Mouse (Mus musculus) C2C12 (cell line): ENCODE data around the gene Safb. TPM values are rescaled to one million over a fixed set of nuclear protein-coding genes. Genes with fewer than 3 reads are reported as not detected.

ENCODE experiments used
- H3K27me3 ChIP-seq: one replicate; pipeline ENCODE4 v1.6.1; 2011; ENCODE audit not compliant: control insufficient read depth, insufficient read depth, insufficient read length
- H3K36me3 ChIP-seq: one replicate; pipeline ENCODE4 v1.6.1; 2011; ENCODE audit not compliant: control insufficient read depth, insufficient read depth
- H3K4me3 ChIP-seq: one replicate; pipeline ENCODE4 v1.5.1; 2011; ENCODE audit warnings: mild to moderate bottlenecking, control low read depth; ENCODE audit not compliant: poor library complexity, insufficient read depth, severe bottlenecking
- H3K79me2 ChIP-seq: one replicate; pipeline ENCODE4 v1.6.1; 2011; ENCODE audit not compliant: control insufficient read depth, insufficient read depth
- H3K79me3 ChIP-seq: one replicate; pipeline ENCODE4 v1.6.1; 2011; ENCODE audit warnings: low read depth, control low read depth
- H3ac ChIP-seq: one replicate; pipeline ENCODE3; 2011; ENCODE audit warnings: low read depth; ENCODE audit not compliant: control insufficient read depth, insufficient read length
- CEBPB ChIP-seq: IDR thresholded peaks from one replicate; pipeline ENCODE4 v1.6.1; 2011; ENCODE audit warnings: low read depth, mild to moderate bottlenecking, control low read depth, moderate library complexity
- CTCF ChIP-seq: IDR thresholded peaks from one replicate; pipeline ENCODE4 v1.5.1; 2011; ENCODE audit not compliant: control insufficient read depth, insufficient read depth, insufficient read length
- FOSL1 ChIP-seq: IDR thresholded peaks from one replicate; pipeline ENCODE4 v1.8.0; 2011; ENCODE audit warnings: mild to moderate bottlenecking, low read length; ENCODE audit not compliant: poor library complexity, insufficient read depth, severe bottlenecking
- MAX ChIP-seq: IDR thresholded peaks from one replicate; pipeline ENCODE4 v1.6.1; 2011; ENCODE audit warnings: mild to moderate bottlenecking, control low read depth
- MYOD1 ChIP-seq: IDR thresholded peaks from one replicate; pipeline ENCODE4 v1.6.1; 2011; ENCODE audit warnings: low read depth; ENCODE audit not compliant: control insufficient read depth, insufficient read length
- MYOG ChIP-seq: IDR thresholded peaks from one replicate; pipeline ENCODE4 v1.6.1; 2011; ENCODE audit not compliant: control insufficient read depth, insufficient read length; ENCODE audit errors: extremely low read depth
- USF1 ChIP-seq: IDR thresholded peaks from one replicate; pipeline ENCODE4 v1.6.1; 2011; ENCODE audit warnings: low read depth, mild to moderate bottlenecking, control low read depth, moderate library complexity
- polyA plus RNA-seq: library from polyadenylated mRNA; unstranded; fragments of >200 nt; fragmentation: generic; extraction: Trizol; gene quantifications from one replicate; pipeline ENCODE4 v1.2.1, GENCODE M21; 2012; ENCODE audit warnings: missing spikeins

Gene Safb
- polyA plus RNA-seq, 1 experiment, result 69.7 TPM

GRCm38 (mm10) chr17:56542736-56543135 lies 41.9 kb upstream of the Safb start:
- Histone ChIP-seq H3K4me3 (no peak overlapping the region), H3ac (no peak overlapping the region), H3K36me3 (no peaks in the 10 kb centered on the region), H3K27me3 (peaks cover 3% of the 10 kb centered on the region), H3K79me2 (no peaks in the 10 kb centered on the region), H3K79me3 (no peaks in the 10 kb centered on the region)
- no peak for TF ChIP-seq FOSL1
- TF ChIP-seq MYOG, result no peak
- no peak for TF ChIP-seq CTCF
- TF ChIP-seq USF1, result no peak

DNA sequence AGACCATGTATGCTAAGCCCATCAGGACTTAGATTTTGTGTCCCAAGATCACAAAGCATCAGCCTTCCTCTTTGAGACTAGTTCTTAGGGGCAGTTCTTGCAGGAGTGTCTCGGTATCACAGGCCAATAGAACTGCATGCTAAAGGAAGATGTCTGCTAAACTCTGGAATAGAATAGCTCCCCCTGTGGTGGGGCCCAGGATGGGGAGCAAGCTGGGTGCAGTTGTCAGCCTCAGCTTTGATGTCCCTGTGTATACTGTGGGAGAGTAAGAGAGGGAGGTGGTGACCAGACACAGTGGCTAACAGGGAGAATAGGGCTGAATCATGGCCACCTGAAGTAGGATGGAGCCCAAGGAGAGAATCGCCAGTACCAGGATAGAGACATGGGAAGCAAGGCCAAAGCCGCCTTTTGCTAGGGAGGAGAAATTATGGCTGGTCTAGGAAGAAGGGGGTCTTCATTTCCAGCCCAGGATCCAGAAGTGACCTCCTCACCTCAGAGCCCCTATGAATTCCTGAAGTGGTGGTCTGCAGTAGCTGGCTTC lies 40.9 kb upstream of the Safb start:
- Histone ChIP-seq H3K79me2 (no peaks in the 10 kb centered on the region), H3K4me3 (no peak overlapping the region), H3K36me3 (no peaks in the 10 kb centered on the region), H3K27me3 (no peaks in the 10 kb centered on the region), H3K79me3 (no peaks in the 10 kb centered on the region), H3ac (no peak overlapping the region)
- TF ChIP-seq MYOD1 (no peak), MAX (no peak)

- TF ChIP-seq USF1 (no peak), MYOG (no peak), FOSL1 (no peak), MAX (no peak), MYOD1 (no peak), CTCF (no peak), CEBPB (no peak)
- H3K4me3 ChIP-seq, result no peak overlapping the region
- H3K79me2 ChIP-seq, result no peaks in the 10 kb centered on the region
- no peaks in the 10 kb centered on the region for H3K27me3 ChIP-seq
- H3K36me3 ChIP-seq, result no peaks in the 10 kb centered on the region
- H3K79me3 ChIP-seq, result no peaks in the 10 kb centered on the region
- H3ac ChIP-seq, result no peak overlapping the region
Measured at GRCm38 (mm10) chr17:56544699-56545387, 39.8 kb upstream of the Safb start.

DNA sequence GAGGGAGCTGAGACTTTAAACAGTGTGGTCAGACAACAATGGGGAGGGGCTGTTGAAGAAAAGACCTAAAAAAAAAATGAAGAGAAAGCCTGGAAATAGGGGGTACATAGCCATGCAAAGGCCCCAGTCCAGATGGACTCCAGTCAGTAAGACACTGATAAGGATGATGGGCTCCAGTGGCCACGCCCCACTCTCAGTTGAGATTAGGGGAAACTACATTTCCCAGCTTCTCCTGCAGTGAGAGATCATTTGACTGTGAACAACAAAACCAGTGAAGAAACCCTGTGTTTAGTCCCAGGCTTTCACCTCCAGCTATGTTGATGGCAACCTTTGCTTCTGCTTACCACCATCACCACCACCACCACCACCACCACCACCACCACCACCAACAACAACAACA lies 38.7 kb upstream of the Safb start:
- H3K79me2 ChIP-seq, result no peaks in the 10 kb centered on the region
- H3ac ChIP-seq, result no peak overlapping the region
- H3K27me3 ChIP-seq, result no peaks in the 10 kb centered on the region
- H3K79me3 ChIP-seq, result no peaks in the 10 kb centered on the region
- TF ChIP-seq FOSL1 (no peak), CEBPB (no peak), USF1 (no peak), MYOD1 (no peak), MYOG (no peak), CTCF (no peak), MAX (no peak)
- no peak overlapping the region for H3K4me3 ChIP-seq
- no peaks in the 10 kb centered on the region for H3K36me3 ChIP-seq

DNA sequence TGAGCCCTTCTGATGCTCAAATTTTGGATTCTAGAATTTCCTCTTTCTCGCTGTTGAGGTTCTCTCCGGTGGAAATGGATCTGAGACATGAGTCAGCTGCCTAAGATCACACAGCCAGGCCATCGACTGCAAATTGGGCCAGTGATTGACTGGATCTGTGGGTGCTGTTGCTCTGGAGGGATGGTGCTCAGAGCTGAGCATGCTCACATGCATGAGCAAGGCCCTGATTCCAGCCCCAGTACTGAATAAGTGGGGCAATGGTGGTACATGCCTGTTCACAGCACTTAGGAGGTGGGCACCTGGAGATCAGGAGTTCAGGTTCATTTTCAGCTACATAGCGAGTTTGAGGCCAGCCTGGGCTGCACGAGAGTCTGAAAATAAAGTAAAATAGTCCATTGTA lies 38.0 kb upstream of the Safb start:
- TF ChIP-seq MYOD1 (no peak), USF1 (no peak), FOSL1 (no peak), CTCF (no peak), MAX (no peak), CEBPB (no peak), MYOG (no peak)
- no peak overlapping the region for H3K4me3 ChIP-seq
- no peak overlapping the region for H3ac ChIP-seq
- H3K36me3 ChIP-seq, result no peaks in the 10 kb centered on the region
- H3K79me2 ChIP-seq, result no peaks in the 10 kb centered on the region
- H3K79me3 ChIP-seq, result no peaks in the 10 kb centered on the region
- no peaks in the 10 kb centered on the region for H3K27me3 ChIP-seq

- Histone ChIP-seq H3K79me3 (no peaks in the 10 kb centered on the region), H3K36me3 (no peaks in the 10 kb centered on the region), H3K79me2 (no peaks in the 10 kb centered on the region), H3K27me3 (no peaks in the 10 kb centered on the region), H3ac (no peak overlapping the region), H3K4me3 (no peak overlapping the region)
- TF ChIP-seq FOSL1, result no peak
- TF ChIP-seq MYOG, result no peak
- TF ChIP-seq USF1, result no peak
- no peak for TF ChIP-seq CTCF
- no peak for TF ChIP-seq MYOD1
- no peak for TF ChIP-seq CEBPB
- TF ChIP-seq MAX, result no peak
Measured at GRCm38 (mm10) chr17:56547116-56547845, 37.3 kb upstream of the Safb start.
